ENCODE assay signal across 13 mouse cellular contexts in genomic region chr16:43465368-43465839, GRCm38 (mm10).
A peak's percentile ranks its signal among the peaks of the same experiment; 100 is the strongest.
DNase-seq lines count a peak whose midpoint lies in the region; ATAC-seq lines count a peak whose summit lies in the region.
"Had no signal": no experiment of that assay in that cellular context is flagged by ENCODE, and none has a peak within 500 bp of the region (broad histone marks: within the 10 kb centered on the region; RNA-seq: fewer than 3 reads in every experiment).

No protein-coding gene starts in this region.

- no peaks in the 10 kb centered on the region for H3K27me3 ChIP-seq in kidney, embryonic 15.5 days
- no peaks in the 10 kb centered on the region for H3K27me3 ChIP-seq in forebrain, embryonic 14.5 days (replicated peaks; ENCODE audit: control insufficient read depth, insufficient read depth, low read length)
- H3K27me3 ChIP-seq: limb, embryonic 13.5 days; megakaryocyte, embryonic 14.5 days; Patski had no signal

- H3K4me1 ChIP-seq in kidney, embryonic 15.5 days, result peaks cover 34% of the 10 kb centered on the region
- H3K4me1 ChIP-seq in forebrain, embryonic 14.5 days (ENCODE audit: control insufficient read depth, insufficient read depth, low read length), result peaks cover 24% of the 10 kb centered on the region
- H3K4me1 ChIP-seq: megakaryocyte, embryonic 14.5 days had no signal

- peak; percentile 72 for DNase-seq in heart, adult 11 months
- DNase-seq in heart, postnatal 14 days, result no peak
- DNase-seq in kidney, postnatal 14 days, result no peak
- DNase-seq in Muller cell, postnatal 12 days (ENCODE audit: inconsistent ontology term), result peak; percentile 77
- peak; percentile 31 for DNase-seq in forebrain, embryonic 14.5 days (ENCODE audit: low spot score)
- no peak for DNase-seq in frontal cortex, postnatal 10 days (ENCODE audit: low spot score in 2 of 2)

- H3K9ac ChIP-seq in kidney, embryonic 15.5 days, result no peak overlapping the region
- H3K9ac ChIP-seq in forebrain, embryonic 14.5 days (ENCODE audit: low read length), result no peak overlapping the region
- H3K9ac ChIP-seq: limb, embryonic 13.5 days; lung, embryonic 14.5 days had no signal

- intact Hi-C loops in heart, postnatal 14 days (cut with DNase I), result loop anchor here (2.0 to 5.0 kb wide), 2 partner anchors 37 to 109 kb away; no protein-coding TSS in a partner anchor

- H3K27ac ChIP-seq in kidney, embryonic 15.5 days, result 0 out of 2 replicates have a peak overlapping the region, but pooled peaks have one; percentile 6
- no peak overlapping the region; the same call in 1 of the 2 replicates for H3K27ac ChIP-seq in forebrain, embryonic 14.5 days (ENCODE audit: low read depth, low read length)
- H3K27ac ChIP-seq: limb, embryonic 13.5 days had no signal

- H3K4me3 ChIP-seq in kidney, embryonic 15.5 days (replicated peaks), result no peak overlapping the region
- H3K4me3 ChIP-seq in forebrain, embryonic 14.5 days (ENCODE audit: low read depth, low read length), result no peak overlapping the region
- H3K4me3 ChIP-seq: erythroblast, embryonic 14.5 days; limb, embryonic 13.5 days; megakaryocyte, embryonic 14.5 days had no signal

- no peak overlapping the region for H3K4me2 ChIP-seq in kidney, embryonic 15.5 days
- no peak overlapping the region for H3K4me2 ChIP-seq in forebrain, embryonic 14.5 days (ENCODE audit: low read length)
- H3K4me2 ChIP-seq: limb, embryonic 13.5 days; lung, embryonic 14.5 days had no signal

- 61% methylated on average over 3 of the region's 3 CpGs for WGBS in kidney, embryonic 15.5 days
- WGBS in forebrain, embryonic 14.5 days, result 48% methylated on average over 3 of the region's 3 CpGs

- ATAC-seq in kidney, embryonic 15.5 days (replicated peaks; ENCODE audit: low FRiP score), result no peak
- 0 out of 2 replicates have a peak, but pooled peaks have one; percentile 11 for ATAC-seq in forebrain, embryonic 14.5 days
- ATAC-seq in inflammation-experienced regulatory T-cells, adult 6 months, result no peak
- ATAC-seq: Patski had no signal

- no peaks in the 10 kb centered on the region for H3K36me3 ChIP-seq in kidney, embryonic 15.5 days
- no peaks in the 10 kb centered on the region for H3K36me3 ChIP-seq in forebrain, embryonic 14.5 days (ENCODE audit: control insufficient read depth, insufficient read depth, low read length)
- H3K36me3 ChIP-seq: limb, embryonic 13.5 days had no signal

- no peaks in the 10 kb centered on the region for H3K9me3 ChIP-seq in kidney, embryonic 15.5 days (replicated peaks)
- no peaks in the 10 kb centered on the region for H3K9me3 ChIP-seq in forebrain, embryonic 14.5 days (replicated peaks; ENCODE audit: control insufficient read depth, low read length)
- H3K9me3 ChIP-seq: limb, embryonic 13.5 days; megakaryocyte, embryonic 14.5 days had no signal

Comparison
In these comparisons a context has a peak if more than half of its experiments do, and no peak if none do; other contexts are left out.
1. DNase-seq: peak in heart, adult 11 months (single experiment), Muller cell, postnatal 12 days (single experiment) and forebrain, embryonic 14.5 days (single experiment); none in heart, postnatal 14 days (0 of 2), kidney, postnatal 14 days (single experiment) and frontal cortex, postnatal 10 days (0 of 2).